Mouse (Mus musculus) C2C12 (cell line): ENCODE results near the gene Nhsl2.

Experiments used
- CEBPB ChIP-seq: IDR thresholded peaks from one replicate; pipeline ENCODE4 v1.6.1; 2011; ENCODE audit warnings: low read depth, mild to moderate bottlenecking, control low read depth, moderate library complexity
- CTCF ChIP-seq: IDR thresholded peaks from one replicate; pipeline ENCODE4 v1.5.1; 2011; ENCODE audit not compliant: control insufficient read depth, insufficient read depth, insufficient read length
- MAX ChIP-seq: IDR thresholded peaks from one replicate; pipeline ENCODE4 v1.6.1; 2011; ENCODE audit warnings: mild to moderate bottlenecking, control low read depth
- MYOD1 ChIP-seq: IDR thresholded peaks from one replicate; pipeline ENCODE4 v1.6.1; 2011; ENCODE audit warnings: low read depth; ENCODE audit not compliant: control insufficient read depth, insufficient read length
- MYOG ChIP-seq: IDR thresholded peaks from one replicate; pipeline ENCODE4 v1.6.1; 2011; ENCODE audit not compliant: control insufficient read depth, insufficient read length; ENCODE audit errors: extremely low read depth
- USF1 ChIP-seq: IDR thresholded peaks from one replicate; pipeline ENCODE4 v1.6.1; 2011; ENCODE audit warnings: low read depth, mild to moderate bottlenecking, control low read depth, moderate library complexity

DNA sequence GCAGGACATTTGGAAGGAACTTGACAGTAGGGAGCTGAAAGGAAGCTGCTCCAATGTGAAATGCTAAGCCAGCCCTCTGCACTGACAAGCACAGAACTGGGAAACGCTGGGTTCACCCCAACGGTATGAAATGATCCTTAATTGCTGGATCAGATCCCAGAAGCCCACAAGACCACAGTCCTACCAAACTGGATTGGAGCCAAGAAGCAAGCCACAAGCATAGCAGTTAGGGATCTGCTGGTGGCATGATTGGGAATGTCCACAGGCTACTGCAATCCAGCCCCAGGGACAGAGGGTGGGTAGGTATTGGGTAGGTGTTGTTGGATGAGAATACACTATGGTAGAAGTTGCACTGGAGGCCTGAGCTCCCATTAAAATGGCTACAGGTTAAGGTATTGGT is 94.6 kb downstream of the Nhsl2 start:
- TF ChIP-seq CEBPB (no peak), CTCF (no peak), USF1 (no peak), MYOG (no peak), MAX (no peak), MYOD1 (no peak)
